Mouse (Mus musculus): Measurements from ENCODE around the gene Prrt2. TPM values are rescaled to one million over a fixed set of nuclear protein-coding genes. Genes with fewer than 3 reads are reported as not detected.

Prrt2 gene
- total RNA-seq, 2 experiments from 2014 or later = 0.60 to 1.2 TPM

Small RNA genes lying within 50 kb of the gene (microRNA-seq; reads per million reads assigned to microRNA genes)
- not detected for gene Gm44343

Other genes with a start within 250 kb of the Prrt2 start
- 10 to 100 TPM; 63.7 to 74.0 TPM for gene Ypel3, start 244.3 kb downstream of the Prrt2 start, total RNA-seq (2021)
- under 1 TPM; 0.34 to 0.70 TPM for gene Tbx6, start 239.7 kb downstream of the Prrt2 start, total RNA-seq (2021)
- 10 to 100 TPM; 32.7 to 33.1 TPM for gene Ppp4c, start 228.7 kb downstream of the Prrt2 start, total RNA-seq (2021)
- gene Fam57b, start 223.5 kb downstream of the Prrt2 start, total RNA-seq (2021) = 10 to 100 TPM in 1 of 2 experiments, 1 to 10 TPM in 1; 8.9 to 10.4 TPM
- not detected for gene 4930451I11Rik, start 189.6 kb downstream of the Prrt2 start, total RNA-seq (2021)
- not detected for gene Doc2a, start 173.8 kb downstream of the Prrt2 start, total RNA-seq (2021)
- gene Hirip3, start 159.2 kb downstream of the Prrt2 start, total RNA-seq (2021) = 1 to 10 TPM; 5.1 to 5.5 TPM
- gene Ino80e, start 158.8 kb downstream of the Prrt2 start, total RNA-seq (2021) = 10 to 100 TPM; 17.7 to 18.9 TPM
- 10 to 100 TPM; 43.6 to 44.6 TPM for gene Taok2, start 136.5 kb downstream of the Prrt2 start, total RNA-seq (2021)
- 10 to 100 TPM in 1 of 2 experiments, 1 to 10 TPM in 1; 7.6 to 11.5 TPM for gene Tmem219, start 98.3 kb downstream of the Prrt2 start, total RNA-seq (2021)
- gene Kctd13, start 92.3 kb downstream of the Prrt2 start, total RNA-seq (2021) = 1 to 10 TPM; 5.3 to 6.8 TPM
- gene Asphd1, start 71.6 kb downstream of the Prrt2 start, total RNA-seq (2021) = not detected
- gene Sez6l2, start 70.6 kb downstream of the Prrt2 start, total RNA-seq (2021) = 10 to 100 TPM in 1 of 2 experiments, 1 to 10 TPM in 1; 8.3 to 11.4 TPM
- 10 to 100 TPM; 52.0 to 56.6 TPM for gene Cdipt, start 45.3 kb downstream of the Prrt2 start, total RNA-seq (2021)
- under 1 TPM in 1 of 2 experiments, not detected in 1; 0.25 TPM for gene Cdiptos, start 45.1 kb downstream of the Prrt2 start, total RNA-seq (2021)
- gene Mvp, start 6.6 kb downstream of the Prrt2 start, total RNA-seq (2021) = 10 to 100 TPM; 44.9 to 47.3 TPM
- 1 to 10 TPM in 1 of 2 experiments, not detected in 1; 1.7 TPM for gene Pagr1b, start 4.7 kb downstream of the Prrt2 start, total RNA-seq (2021)
- gene Pagr1a, start 3.9 kb downstream of the Prrt2 start, total RNA-seq (2021) = 10 to 100 TPM; 12.5 to 12.9 TPM
- 10 to 100 TPM; 21.5 to 22.6 TPM for gene Gm42742, start 114 bp downstream of the Prrt2 start, total RNA-seq (2021)
- gene Maz, start 5.8 kb upstream of the Prrt2 start, total RNA-seq (2021) = 10 to 100 TPM; 66.7 to 69.1 TPM
- gene Kif22, start 21.3 kb upstream of the Prrt2 start, total RNA-seq (2021) = 1 to 10 TPM; 1.7 to 2.3 TPM
- gene Zg16, start 66.1 kb upstream of the Prrt2 start, total RNA-seq (2021) = not detected
- gene AI467606, start 70.1 kb upstream of the Prrt2 start, total RNA-seq (2021) = 1 to 10 TPM; 1.4 to 1.7 TPM
- not detected for gene Qprt, start 101.0 kb upstream of the Prrt2 start, total RNA-seq (2021)
- under 1 TPM; 0.36 to 0.56 TPM for gene Spn, start 116.6 kb upstream of the Prrt2 start, total RNA-seq (2021)
- gene Cd2bp2, start 174.8 kb upstream of the Prrt2 start, total RNA-seq (2021) = 10 to 100 TPM; 35.6 to 38.1 TPM
- 10 to 100 TPM; 28.8 to 29.1 TPM for gene Tbc1d10b, start 187.3 kb upstream of the Prrt2 start, total RNA-seq (2021)
- gene Mylpf, start 187.7 kb upstream of the Prrt2 start, total RNA-seq (2021) = 1 to 10 TPM in 1 of 2 experiments, under 1 TPM in 1; 0.99 to 2.9 TPM
- 1 to 10 TPM; 6.0 to 7.1 TPM for gene Zfp553, start 211.8 kb upstream of the Prrt2 start, total RNA-seq (2021)
- 1 to 10 TPM; 3.2 to 6.7 TPM for gene Sept1, start 211.9 kb upstream of the Prrt2 start, total RNA-seq (2021)
- gene Zfp771, start 223.1 kb upstream of the Prrt2 start, total RNA-seq (2021) = 10 to 100 TPM; 17.1 to 20.9 TPM
- 10 to 100 TPM; 46.7 to 47.5 TPM for gene Dctpp1, start 239.5 kb upstream of the Prrt2 start, total RNA-seq (2021)